Mouse (Mus musculus) forebrain, embryonic 11.5 days (tissue): ENCODE measurements at regions not wholly inside any gene's neighbourhood (a gene's known extent, or its start where the extent isn't known, plus 50 kb on each side); places are given as distances from the start of the nearest gene placed in this dataset.

Experiments
- ATAC-seq: fragments of 200-750 bp; cut with Nextera tagmentation; replicated peaks from 2 replicates; pipeline ENCODE4 v1.8.0; 2017; ENCODE audit warnings: moderate TSS enrichment; ENCODE audit not compliant: low FRiP score
- DNase-seq: peaks from one replicate; pipeline ENCODE4 v3.0.0-alpha.2; 2017; ENCODE audit warnings: low spot score
- H3K27ac ChIP-seq: fragments of 300-500 bp; sonication (generic); 2 replicates; pipeline ENCODE4 v1.5.1; 2014; ENCODE audit warnings: low read depth, low read length
- H3K27me3 ChIP-seq: fragments of 300-500 bp; sonication (generic); 2 replicates; pipeline ENCODE4 v1.6.1; 2014; ENCODE audit warnings: mild to moderate bottlenecking, low read length, mixed read lengths; ENCODE audit not compliant: control insufficient read depth, insufficient read depth
- H3K36me3 ChIP-seq: fragments of 300-500 bp; sonication (generic); 2 replicates; pipeline ENCODE4 v1.6.1; 2014; ENCODE audit warnings: mild to moderate bottlenecking, low read length, moderate library complexity, mixed read lengths; ENCODE audit not compliant: control insufficient read depth, insufficient read depth
- H3K4me1 ChIP-seq: fragments of 300-500 bp; sonication (generic); replicated peaks from 2 replicates; pipeline ENCODE4 v1.6.1; 2014; ENCODE audit warnings: low read length, mixed read lengths; ENCODE audit not compliant: control insufficient read depth, insufficient read depth
- H3K4me2 ChIP-seq: fragments of 300-500 bp; sonication (generic); 2 replicates; pipeline ENCODE4 v1.6.1; 2014; ENCODE audit warnings: low read depth, mild to moderate bottlenecking, low read length, moderate library complexity, mixed read lengths; ENCODE audit not compliant: severe bottlenecking
- H3K4me3 ChIP-seq: fragments of 300-500 bp; sonication (generic); 2 replicates; pipeline ENCODE4 v1.5.1; 2014; ENCODE audit warnings: low read depth, low read length
- H3K9ac ChIP-seq: fragments of 300-500 bp; sonication (generic); 2 replicates; pipeline ENCODE4 v1.6.1; 2014; ENCODE audit warnings: low read length
- H3K9me3 ChIP-seq: fragments of 300-500 bp; sonication (generic); 2 replicates; pipeline ENCODE4 v1.6.1; 2016; ENCODE audit warnings: low read length, mixed read lengths; ENCODE audit not compliant: control insufficient read depth
- WGBS: fragments of 180-500 bp; shearing (Covaris S2); extraction: QIAGEN DNeasy Blood & Tissue Kit; methylation state at CpG from one replicate; pipeline ENCODE4 v1.1.7; 2014; 5-methylcytosine and 5-hydroxymethylcytosine counted together

DNA sequence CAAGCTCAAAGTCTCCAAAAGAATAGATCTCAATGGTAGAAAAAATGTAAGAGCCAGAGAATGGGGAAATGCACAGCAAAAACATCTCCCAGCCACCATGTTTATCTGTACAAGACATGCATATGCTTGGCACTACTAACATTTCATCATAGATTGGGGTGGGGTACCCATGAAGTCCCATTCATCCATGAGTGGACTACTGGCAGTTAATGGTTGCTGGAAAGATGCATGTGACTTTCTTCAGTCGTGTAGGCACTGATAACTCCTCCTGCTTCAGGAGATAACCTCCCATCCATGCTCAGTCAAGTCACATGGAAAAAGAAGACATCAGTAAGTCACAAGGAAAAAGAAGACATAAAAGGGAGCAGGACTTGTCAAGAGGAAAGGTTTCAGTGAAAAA, 65.3 kb downstream of the Lpar4 start:
- H3K27ac ChIP-seq: no peak overlapping the region
- H3K9me3 ChIP-seq: no peaks in the 10 kb centered on the region
- ATAC-seq (no peak), DNase-seq (no peak)
- no peak overlapping the region for H3K4me3 ChIP-seq
- H3K4me2 ChIP-seq: no peak overlapping the region
- peaks cover 2% of the 10 kb centered on the region; the same call in 1 of the 2 replicates for H3K27me3 ChIP-seq
- WGBS: 82% methylated on average over 1 of the region's 1 CpGs
- H3K4me1 ChIP-seq: no peaks in the 10 kb centered on the region
- H3K36me3 ChIP-seq: no peaks in the 10 kb centered on the region
- no peak overlapping the region for H3K9ac ChIP-seq

DNA sequence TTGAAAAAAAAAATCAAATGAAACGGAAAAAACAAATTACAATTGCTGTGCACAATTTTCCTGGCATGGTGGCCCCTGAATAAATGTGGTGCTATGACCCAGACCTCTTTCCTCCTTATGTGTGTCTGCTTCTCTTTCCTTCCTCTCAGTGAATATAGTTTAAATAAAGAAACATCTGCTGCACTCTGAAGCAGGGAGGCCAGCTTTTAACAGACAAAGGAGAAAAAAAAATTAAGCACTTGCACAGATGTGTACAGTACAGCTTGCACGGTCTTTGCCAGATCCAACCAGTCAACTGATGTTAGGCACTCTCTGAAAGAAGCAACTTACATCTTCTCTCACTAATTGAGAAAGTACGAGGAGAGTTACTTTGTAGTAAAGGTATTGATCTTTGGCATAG, 66.4 kb downstream of the Lpar4 start:
- DNase-seq (no peak), ATAC-seq (0 out of 2 replicates have a peak, but pooled peaks have one; percentile 36)
- Histone ChIP-seq H3K4me1 (no peaks in the 10 kb centered on the region), H3K36me3 (no peaks in the 10 kb centered on the region), H3K27me3 (peaks cover 2% of the 10 kb centered on the region; the same call in 1 of the 2 replicates), H3K4me3 (no peak overlapping the region), H3K27ac (no peak overlapping the region), H3K4me2 (no peak overlapping the region), H3K9ac (no peak overlapping the region), H3K9me3 (no peaks in the 10 kb centered on the region)
- WGBS: 46% methylated on average over 3 of the region's 3 CpGs

DNA sequence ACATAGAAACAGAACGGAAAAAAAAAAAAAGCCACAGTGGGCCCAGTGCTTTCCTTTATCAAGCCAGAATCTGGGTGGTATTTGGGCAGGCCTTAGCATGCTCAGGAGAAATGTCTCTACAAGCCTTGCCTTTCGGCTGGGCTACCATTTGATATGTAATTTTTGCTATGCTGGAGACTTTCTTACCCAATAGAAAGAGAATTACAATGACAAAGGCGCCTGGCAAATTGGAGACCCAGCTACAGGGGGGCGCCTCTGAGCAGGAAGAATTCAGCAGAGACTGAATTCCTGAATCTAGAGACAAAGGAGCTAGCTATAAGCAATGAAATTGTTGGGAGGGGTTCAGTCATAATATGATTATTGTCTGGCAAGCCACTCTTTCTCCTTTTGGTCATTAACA, 67.4 kb downstream of the Lpar4 start:
- DNase-seq: no peak
- Histone ChIP-seq H3K36me3 (no peaks in the 10 kb centered on the region), H3K27ac (no peak overlapping the region), H3K4me2 (no peak overlapping the region), H3K9me3 (no peaks in the 10 kb centered on the region), H3K4me3 (no peak overlapping the region), H3K9ac (no peak overlapping the region), H3K27me3 (peaks cover 2% of the 10 kb centered on the region; the same call in 1 of the 2 replicates), H3K4me1 (no peaks in the 10 kb centered on the region)
- 22% methylated on average over 4 of the region's 4 CpGs for WGBS
- peak; percentile 60; the same call in 1 of the 2 replicates for ATAC-seq

DNA sequence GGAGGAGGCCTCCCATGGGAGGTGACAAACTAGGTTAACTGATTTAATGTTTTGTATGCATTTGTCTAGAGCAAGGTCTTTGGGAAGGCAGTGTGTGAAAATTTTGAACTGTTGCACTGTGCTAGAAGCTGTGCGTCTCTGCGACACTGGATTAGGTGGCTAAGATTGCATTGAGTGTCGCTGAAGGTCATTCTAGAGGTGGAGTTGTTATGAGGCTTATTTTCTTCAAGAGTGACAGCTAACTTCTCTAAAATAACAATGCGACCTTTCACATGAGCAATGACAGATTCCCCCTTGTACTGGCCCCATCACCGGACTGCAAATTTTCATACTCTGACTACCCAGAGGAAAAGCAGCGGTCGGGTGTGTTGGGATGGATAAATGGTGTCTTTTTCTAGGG, 83.8 kb upstream of the P2ry10 start:
- no peak overlapping the region for H3K27ac ChIP-seq
- no peaks in the 10 kb centered on the region for H3K9me3 ChIP-seq
- no peak overlapping the region for H3K9ac ChIP-seq
- no peak for ATAC-seq
- H3K36me3 ChIP-seq: no peaks in the 10 kb centered on the region
- WGBS: 64% methylated on average over 7 of the region's 7 CpGs
- no peaks in the 10 kb centered on the region for H3K4me1 ChIP-seq
- no peak overlapping the region for H3K4me2 ChIP-seq
- H3K27me3 ChIP-seq: peaks cover 2% of the 10 kb centered on the region; the same call in 1 of the 2 replicates
- H3K4me3 ChIP-seq: no peak overlapping the region
- no peak for DNase-seq

DNA sequence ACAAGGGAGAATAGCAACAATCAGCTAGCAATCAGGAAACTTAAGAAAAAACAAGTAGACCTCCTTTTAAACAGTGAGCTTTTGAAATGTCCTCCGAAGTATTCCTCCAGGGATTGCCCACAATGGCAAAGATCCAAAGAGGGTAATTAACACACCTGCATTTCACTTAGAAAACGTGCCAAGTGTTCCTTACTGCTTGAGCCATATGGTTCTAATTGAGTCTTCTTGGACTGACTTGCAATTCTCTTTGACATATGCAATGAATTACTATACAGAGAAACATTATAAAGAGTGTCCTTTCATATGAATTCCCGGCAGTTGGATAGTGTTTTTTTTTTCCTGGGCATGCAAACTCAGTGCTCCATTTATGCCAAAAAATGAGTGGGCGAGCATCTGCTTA, 79.3 kb upstream of the P2ry10 start:
- DNase-seq: no peak
- Histone ChIP-seq H3K27ac (no peak overlapping the region), H3K4me3 (no peak overlapping the region), H3K9ac (no peak overlapping the region), H3K4me2 (no peak overlapping the region), H3K36me3 (no peaks in the 10 kb centered on the region), H3K27me3 (peaks cover 2% of the 10 kb centered on the region; the same call in 1 of the 2 replicates), H3K9me3 (no peaks in the 10 kb centered on the region), H3K4me1 (no peaks in the 10 kb centered on the region)
- WGBS: 70% methylated on average over 4 of the region's 4 CpGs
- ATAC-seq: no peak

DNA sequence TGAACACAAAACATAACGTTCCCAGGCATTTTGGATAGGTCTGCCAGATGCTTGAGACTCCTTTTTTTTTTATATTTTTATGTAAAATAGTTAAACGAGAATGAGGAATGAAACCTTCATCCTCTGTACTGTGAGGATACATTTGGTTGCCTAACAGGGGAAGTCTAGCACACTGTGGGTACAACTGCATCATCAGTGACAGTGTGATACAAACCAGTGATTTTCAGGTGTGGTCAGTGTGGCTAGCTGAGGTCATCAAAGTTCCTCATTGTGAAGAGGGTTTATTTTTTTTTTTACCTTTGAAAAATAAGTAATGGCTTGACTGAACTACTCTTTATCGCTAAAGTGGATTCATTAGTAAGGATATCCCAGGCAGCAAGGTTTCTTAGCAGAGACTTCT, 75.7 kb upstream of the P2ry10 start:
- no peaks in the 10 kb centered on the region for H3K4me1 ChIP-seq
- DNase-seq (no peak), ATAC-seq (no peak)
- no peaks in the 10 kb centered on the region for H3K27me3 ChIP-seq
- 76% methylated on average over 3 of the region's 3 CpGs for WGBS
- no peak overlapping the region for H3K27ac ChIP-seq
- no peak overlapping the region for H3K9ac ChIP-seq
- no peak overlapping the region for H3K4me3 ChIP-seq
- H3K4me2 ChIP-seq: no peak overlapping the region
- no peaks in the 10 kb centered on the region for H3K36me3 ChIP-seq
- H3K9me3 ChIP-seq: no peaks in the 10 kb centered on the region

DNA sequence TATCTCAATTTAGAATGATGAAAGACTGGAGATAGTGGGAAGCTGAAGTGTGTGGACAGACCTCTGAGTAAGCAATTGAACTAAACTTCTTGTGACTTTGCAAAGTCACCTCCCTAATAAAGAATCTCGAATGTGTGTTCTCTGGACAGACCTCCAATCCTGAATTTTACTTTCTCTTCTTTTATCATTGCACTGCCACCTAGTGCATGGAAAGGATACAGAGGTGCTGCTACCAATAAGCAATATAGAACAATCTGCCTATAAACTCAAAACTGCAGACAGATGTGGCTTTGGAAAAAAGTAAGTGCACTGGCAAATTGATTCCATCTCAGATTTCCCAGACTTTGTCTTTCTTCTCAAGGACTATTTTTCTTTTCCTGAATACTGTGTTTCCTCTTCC, 73.0 kb upstream of the P2ry10 start:
- Histone ChIP-seq H3K4me3 (no peak overlapping the region), H3K27me3 (no peaks in the 10 kb centered on the region), H3K27ac (no peak overlapping the region), H3K9me3 (no peaks in the 10 kb centered on the region), H3K36me3 (no peaks in the 10 kb centered on the region), H3K4me2 (no peak overlapping the region), H3K4me1 (no peaks in the 10 kb centered on the region), H3K9ac (no peak overlapping the region)
- ATAC-seq (no peak), DNase-seq (no peak)
- 13% methylated on average over 1 of the region's 1 CpGs for WGBS

DNA sequence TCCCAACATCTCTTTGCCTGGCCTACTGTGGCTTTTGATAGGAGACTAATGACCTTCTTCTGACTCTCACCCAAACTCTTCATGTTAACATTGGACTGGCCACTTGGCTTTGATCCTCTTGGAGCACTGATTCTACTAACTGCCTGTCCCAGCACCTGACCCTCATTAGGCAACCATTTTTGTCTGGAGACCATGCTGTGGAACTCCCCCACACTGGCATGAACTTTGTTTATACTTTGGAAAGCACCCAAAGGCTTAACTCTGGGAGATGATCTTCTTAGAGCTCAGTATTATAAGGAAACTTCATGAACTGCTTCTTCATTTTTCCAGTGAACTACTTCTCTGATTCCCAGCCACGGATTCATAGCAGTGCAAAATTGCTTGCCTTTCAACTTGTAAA, 56.6 kb upstream of the P2ry10 start:
- WGBS: 79% methylated on average over 1 of the region's 1 CpGs
- H3K36me3 ChIP-seq: no peaks in the 10 kb centered on the region
- H3K27me3 ChIP-seq: no peaks in the 10 kb centered on the region
- no peak overlapping the region for H3K4me2 ChIP-seq
- H3K27ac ChIP-seq: no peak overlapping the region
- ATAC-seq: no peak
- no peak overlapping the region for H3K4me3 ChIP-seq
- DNase-seq: no peak
- H3K9me3 ChIP-seq: no peaks in the 10 kb centered on the region
- no peaks in the 10 kb centered on the region for H3K4me1 ChIP-seq
- H3K9ac ChIP-seq: no peak overlapping the region

DNA sequence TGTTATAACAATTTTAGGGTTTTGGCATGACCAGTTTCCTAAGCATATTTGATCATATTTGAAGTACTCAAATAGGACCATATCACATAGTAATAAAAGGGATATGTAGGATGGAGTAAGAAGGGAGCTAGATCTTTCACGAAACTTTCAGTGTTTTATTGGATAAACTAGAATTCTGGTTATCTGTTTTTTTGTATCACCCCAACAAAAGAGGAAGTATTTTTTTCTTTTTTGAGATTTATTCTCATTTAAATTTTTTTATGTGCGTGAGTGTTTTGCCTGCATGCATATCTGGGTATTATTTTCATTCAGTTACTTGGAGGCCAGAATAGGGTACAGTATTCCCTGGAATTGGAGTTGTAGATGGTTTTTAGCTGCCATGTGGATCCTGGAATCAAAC, 50.3 kb upstream of the P2ry10 start:
- Histone ChIP-seq H3K36me3 (no peaks in the 10 kb centered on the region), H3K4me3 (no peak overlapping the region), H3K27ac (no peak overlapping the region), H3K4me1 (no peaks in the 10 kb centered on the region), H3K4me2 (no peak overlapping the region), H3K27me3 (no peaks in the 10 kb centered on the region), H3K9ac (no peak overlapping the region), H3K9me3 (no peaks in the 10 kb centered on the region)
- DNase-seq: no peak
- no peak for ATAC-seq
- WGBS: 74% methylated on average over 2 of the region's 2 CpGs
